Mouse (Mus musculus) cerebellum, postnatal 14 days (tissue): Measurements from ENCODE around the gene Sema3c.

ENCODE experiments used
- DNase-seq, 2 experiments: peaks; one replicate each; pipeline ENCODE4 v3.0.0; 2021; ENCODE audit warnings: mixed read lengths in 2 of 2

Gene Sema3c

DNA sequence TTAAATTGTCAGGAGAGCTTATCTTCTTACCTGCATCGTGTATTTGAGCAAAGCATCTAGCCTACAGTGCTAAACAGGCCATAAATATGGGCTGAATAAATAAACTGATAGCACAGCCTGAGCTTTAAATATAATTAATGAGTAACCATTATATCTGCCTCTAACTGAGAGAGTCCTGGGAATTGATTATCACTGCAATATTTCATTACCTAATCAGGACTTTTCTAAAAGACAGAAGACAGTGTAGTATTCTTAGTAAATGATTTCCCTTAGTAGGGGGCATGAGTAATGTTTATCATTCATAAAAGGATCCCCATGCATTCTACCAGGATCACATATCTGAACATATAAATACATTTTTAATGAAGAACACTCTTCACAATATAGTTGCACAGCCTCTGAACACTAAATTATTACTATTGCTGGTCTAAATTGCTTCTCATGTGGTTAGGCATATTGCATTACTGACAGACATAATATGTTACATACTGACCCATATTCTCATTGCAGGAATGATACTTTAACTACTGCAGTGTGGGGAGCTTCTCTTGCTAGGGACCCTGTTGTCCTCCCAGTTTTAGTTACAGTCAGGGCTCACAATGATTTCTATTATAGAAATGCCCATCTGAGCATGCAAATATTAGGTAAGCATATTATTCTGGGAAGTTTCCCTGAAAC, 74.9 kb downstream of the Sema3c start:
- no peak for DNase-seq

DNA sequence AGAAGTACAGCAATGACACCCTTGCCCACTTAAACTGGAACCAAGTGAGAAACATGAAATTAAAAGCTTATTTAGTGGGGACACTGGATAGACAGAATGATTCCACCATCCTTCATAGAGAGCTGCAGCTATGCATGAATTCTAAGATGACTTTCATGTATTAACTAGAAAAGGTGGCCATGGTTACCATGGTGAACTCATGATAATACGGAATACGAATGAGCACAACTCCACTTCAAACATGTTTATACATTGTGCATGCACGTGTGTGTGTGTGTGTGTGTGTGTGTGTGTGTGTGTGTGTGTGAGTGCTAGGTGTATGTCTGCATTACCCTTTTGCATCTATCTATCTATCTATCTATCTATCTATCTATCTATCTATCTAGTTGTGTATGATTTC, 87.1 kb downstream of the Sema3c start:
- no peak for DNase-seq

DNA sequence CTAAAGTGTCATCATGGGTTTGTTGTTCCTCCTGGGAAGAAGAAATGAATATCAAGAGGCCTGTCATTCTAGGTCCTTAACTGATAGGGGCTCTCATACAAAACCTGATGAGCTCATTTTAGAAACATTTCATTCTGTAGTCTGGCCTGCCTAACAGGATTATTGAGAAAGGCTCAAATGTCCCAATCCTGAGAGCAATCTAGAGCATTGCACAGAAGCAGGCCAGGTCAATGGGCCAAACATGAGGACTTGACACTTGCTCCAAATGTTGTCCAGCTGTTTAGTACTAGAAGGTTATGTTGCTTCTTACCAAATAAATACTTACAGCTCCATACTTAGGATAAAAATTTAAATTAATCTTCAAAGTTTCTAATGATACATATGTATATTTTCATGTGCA, 97.3 kb downstream of the Sema3c start:
- DNase-seq = no peak

DNA sequence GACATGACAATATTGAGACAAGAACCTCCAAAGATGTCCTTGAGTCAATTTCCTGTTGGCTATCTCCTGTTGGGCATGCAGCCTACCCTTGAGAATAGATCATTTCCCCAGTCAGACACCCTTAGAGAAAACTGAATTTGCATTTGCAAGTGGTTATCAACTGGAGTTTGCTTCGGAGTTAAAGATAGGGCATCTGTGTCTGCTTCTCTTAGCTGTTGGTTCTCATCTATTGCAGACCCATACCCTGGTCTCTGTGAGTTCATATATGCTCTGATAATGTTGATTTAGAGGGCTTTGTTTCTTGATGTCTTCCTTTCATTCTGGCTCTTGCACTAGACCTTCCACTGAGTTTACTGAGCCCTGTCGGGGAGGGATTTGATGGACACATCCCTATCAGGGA, 106.8 kb downstream of the Sema3c start:
- DNase-seq = no peak

DNA sequence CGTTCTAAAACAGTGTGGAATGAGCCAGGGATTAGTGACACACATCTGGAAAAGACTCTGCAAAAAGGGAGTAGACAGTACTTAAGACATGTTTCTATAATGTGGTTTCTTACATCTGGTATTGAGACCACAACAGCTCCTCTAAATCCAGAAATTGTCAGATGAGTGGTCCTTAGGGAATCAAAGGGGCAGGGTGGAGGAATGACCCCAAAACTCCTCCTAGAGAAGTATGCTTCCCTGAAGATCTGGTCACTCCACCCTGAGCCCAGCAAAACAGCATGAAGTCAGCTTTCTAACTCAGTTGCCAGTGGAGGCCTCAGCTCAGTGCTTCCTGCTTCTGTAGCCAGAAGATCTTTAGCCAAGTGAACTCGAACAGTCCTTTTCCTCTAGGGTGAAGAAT, 115.0 kb downstream of the Sema3c start:
- no peak for DNase-seq

DNA sequence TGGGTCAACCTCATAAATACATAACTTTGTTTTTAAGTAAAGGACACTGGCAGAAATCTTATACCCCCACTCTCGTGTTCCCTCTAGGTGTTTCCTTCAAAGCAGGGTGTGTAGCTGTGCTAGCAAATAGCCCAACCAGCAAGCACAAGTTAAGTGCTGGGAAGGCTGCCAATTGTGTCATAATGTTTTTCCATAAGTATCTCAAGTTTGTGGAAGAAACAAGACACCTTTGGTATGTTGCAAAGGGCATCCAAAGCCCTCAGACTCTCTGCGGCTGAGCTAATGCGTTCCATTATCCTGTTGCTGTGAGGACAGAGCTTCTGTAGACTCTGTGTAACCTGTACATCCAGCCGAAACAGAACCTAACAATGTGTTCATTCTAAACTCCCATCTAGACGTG, 115.5 kb downstream of the Sema3c start:
- no peak for DNase-seq

DNA sequence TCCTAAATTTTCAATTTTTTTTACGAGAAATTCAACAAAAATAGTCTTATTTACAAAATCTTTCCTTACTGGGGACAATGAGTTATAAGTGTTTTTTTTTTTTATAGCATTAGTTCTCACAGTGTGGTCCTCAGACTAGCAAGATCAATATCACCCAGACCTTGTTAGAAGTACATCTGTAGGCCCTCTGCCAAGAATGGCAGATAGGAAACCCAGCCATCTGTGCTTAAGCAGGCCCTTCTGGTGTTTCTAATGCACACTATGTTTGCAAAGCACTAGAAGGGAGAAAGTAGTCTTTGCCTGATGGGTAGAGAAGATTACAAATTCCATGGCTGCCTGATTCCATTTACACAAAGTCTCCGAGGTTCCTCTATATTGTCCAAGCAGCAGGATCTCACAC, 121.3 kb downstream of the Sema3c start:
- DNase-seq = no peak

DNA sequence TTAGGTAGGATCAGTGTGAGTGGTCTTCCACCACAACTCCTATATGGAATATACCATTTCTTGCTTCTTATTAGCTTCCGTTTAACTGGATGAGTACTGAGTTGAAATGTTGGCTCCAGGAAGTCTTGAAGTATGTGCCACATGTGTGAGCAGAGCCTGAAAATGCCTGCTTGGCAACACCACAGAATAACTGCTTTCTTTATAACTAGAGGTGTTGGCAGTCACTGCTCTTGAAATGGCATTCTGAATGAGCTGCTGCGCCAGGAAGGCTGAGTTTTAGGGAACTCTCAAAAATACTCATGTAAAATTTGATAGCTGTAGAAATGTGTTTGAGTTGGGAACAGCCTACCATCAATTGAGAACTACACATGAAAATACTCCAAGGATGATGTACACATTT, 124.8 kb downstream of the Sema3c start:
- no peak for DNase-seq

DNA sequence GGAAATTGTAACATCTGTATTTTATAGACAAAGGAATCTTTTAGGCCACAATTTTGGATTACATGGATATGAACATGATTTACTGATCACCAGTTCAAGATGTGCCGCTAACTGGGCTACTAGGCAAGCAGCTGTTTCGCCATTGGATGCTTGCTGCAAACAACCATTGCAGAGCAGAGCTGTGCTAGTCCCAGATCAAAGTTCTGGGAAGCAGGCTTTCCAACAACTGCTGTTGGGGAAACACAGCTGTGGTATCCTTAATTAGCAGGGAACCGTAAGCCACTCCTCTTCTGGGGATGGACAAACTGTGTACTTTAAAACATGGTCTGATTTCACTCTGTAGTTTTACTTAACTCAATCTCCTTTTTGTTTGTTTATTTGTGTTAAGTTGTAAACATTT, 130.1 kb downstream of the Sema3c start:
- DNase-seq = no peak

DNA sequence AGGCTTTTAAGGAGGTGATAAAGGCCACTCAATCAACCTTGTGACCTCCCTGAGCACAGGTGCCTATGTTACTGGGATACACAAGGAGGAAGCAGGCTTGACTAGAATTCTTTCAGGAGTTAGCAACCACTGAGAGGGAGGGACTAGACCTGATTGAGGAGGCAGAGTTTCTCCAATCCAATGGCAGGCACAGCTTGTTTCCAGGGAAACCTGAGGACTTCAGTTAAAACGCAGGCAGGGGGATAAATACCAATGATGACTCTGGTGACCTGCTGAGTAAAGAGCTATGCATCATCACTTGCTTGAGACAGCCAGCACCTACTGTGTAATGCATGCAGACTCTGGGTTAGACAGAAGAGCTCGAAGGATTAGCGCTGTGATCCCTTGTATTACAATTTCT, 133.0 kb downstream of the Sema3c start:
- DNase-seq = no peak

DNA sequence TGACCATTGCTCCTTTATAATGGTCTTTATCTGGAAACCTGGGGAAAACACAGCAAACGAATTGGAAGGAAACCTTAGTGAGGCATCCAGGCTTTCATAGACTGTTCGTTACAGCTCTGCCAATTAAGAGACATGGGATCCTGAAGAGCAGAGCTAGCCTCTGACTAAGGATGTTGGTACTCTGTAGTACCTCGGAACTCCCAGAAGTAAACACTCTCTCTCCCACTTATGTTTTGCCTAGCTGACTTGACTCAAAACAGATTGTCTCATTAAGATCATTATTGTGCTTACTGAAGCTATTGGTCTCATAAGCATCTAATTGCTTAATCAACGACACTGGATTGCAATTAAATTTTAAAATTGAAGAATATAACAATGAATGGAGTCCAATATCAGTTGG, 138.3 kb downstream of the Sema3c start:
- no peak for DNase-seq

DNA sequence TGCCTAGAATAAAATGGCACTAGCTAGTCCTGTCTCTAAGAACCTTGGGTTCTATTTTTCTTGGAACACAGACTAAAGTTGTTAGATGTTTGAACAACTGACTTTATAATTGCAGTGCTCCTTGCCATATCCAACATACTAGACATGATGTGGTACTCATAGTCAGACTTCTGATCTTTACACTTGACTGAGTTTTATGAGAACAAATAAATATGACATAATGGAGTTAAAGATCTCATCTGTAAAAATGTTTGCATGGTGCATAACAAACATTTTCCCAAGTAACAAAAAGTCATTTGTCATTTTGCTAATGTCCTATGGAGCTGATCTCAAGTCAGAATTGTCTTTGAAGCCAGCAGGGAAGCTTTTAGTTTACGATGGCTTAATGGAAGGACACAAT, 141.1 kb downstream of the Sema3c start:
- no peak for DNase-seq

DNA sequence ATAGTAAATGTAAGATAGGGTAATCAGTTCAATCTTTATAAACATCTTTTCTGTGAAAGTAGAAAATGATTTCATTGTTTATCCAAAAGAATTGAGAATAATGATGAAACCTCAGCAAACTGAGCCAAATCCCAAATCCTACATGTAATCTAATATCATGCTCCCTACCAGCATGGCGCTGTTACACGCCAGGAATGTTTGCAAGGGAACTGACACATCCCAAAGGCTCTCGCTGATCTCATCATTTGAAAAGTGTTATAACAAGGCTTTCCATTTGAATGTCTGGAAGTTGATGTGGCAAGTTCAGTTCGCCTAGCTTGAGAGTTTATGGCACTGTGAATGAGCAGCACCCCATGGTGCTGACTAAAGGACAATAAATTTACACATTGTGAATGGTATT, 145.9 kb downstream of the Sema3c start:
- DNase-seq = no peak

DNA sequence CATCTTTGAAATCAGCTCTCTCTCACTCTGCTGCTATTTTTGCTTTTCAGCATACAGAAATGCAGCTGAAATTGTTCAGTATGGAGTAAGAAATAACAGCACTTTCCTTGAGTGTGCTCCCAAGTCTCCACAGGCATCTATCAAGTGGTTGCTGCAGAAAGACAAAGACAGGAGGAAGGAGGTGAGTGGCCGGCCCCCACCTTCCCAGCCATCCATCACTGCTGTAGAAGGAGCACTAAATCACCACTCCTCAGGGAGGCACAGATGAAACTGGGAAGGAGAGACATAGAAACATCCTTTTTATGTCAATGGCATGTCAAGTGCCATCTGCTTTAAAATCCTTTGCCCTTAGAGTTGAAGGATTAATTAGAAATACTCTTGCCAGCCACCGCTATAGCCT, 149.9 kb downstream of the Sema3c start:
- DNase-seq = no peak

DNA sequence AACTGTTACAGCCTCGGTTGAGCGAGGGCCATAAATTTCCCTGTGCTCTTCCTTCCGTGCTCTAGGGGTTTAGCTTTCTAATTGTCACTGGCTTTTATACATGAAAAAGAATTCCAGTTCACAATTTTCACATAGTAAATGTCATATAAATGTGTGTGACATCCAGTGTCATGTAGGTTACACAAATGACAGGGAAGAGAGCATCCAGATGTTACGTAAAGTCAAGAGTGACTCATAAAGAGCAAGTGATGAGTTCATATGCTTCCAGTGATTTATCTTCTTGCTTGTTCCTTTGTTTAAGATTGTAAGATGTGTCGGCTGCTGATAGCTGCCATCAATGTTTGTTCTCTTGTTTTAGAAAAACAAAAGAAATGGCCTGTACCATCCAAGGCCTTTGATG, 154.0 kb downstream of the Sema3c start:
- DNase-seq = no peak

DNA sequence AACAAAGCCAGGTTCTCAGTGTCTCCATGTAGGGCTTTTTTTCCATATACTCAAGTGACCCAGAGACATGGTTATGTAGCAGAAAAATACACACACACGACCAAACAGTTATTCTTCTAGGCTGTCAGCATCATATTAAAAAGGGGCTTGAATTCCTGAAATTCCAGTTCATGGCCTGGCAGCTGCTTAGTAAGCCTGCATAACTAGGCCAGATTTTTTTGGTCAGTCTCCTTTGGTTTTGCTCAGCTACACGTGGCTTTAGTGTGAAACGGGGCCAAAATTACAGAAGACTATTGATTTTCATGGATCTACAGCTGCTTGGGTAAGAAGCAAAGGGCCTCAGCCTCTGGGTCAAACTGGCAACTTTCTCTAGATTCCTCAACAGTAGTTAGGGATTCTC, 165.7 kb downstream of the Sema3c start:
- no peak for DNase-seq

DNA sequence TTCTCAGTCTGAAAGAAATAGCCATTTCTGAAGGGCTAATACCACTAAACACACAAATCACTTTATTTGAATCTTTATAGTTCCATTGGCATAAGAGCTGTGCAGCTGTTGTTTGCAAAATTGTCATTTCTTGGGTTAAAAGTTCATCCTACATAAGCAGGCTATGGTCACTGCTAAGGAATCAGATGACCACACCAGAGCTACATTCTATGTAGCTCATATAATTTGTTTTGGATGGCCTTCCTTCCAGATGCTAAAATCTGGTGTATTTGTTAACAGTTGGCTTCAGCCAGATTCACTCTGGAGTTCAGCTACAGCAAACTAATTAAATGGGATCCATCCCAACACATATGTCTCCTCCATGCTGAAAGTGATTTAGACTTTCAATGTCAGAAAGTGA, 172.4 kb downstream of the Sema3c start:
- DNase-seq = no peak

DNA sequence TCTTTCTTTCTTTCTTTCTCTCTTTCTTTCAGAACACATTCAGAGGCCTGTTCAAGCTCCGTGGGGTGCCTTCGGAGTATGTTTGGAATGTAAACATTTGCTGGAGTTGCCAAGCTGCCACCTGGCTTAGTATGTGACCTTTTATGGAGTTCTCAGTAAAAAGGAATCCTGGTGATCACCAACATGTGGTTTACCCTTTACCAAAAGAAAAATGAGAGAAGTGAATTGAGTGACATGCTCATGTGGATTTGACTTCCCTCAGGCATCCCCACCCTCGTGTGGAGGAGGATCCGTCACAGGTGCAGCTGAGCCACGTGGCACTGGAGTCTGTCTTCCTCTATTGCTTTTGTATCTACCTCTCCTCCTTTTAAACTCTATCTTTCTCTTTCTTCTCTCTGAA, 173.1 kb downstream of the Sema3c start:
- DNase-seq = no peak

DNA sequence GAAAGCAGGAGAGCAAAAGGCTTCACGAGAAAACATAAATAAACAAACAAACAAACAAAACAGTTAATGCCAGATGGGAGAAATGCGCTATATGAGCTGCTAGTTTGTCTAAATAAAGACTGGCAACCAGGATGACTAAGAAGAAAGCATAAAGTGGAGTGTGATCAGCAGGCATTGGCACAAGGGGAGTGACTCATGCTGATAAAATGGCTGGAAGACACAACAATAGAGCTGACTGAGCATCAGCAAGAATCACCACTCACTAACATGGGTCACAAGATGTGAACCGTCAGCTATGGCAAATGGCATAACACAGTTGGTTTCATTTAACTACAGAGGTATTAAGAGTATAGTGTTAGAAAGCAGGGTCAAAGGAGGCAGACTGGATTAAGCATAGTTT, 174.2 kb downstream of the Sema3c start:
- no peak for DNase-seq

DNA sequence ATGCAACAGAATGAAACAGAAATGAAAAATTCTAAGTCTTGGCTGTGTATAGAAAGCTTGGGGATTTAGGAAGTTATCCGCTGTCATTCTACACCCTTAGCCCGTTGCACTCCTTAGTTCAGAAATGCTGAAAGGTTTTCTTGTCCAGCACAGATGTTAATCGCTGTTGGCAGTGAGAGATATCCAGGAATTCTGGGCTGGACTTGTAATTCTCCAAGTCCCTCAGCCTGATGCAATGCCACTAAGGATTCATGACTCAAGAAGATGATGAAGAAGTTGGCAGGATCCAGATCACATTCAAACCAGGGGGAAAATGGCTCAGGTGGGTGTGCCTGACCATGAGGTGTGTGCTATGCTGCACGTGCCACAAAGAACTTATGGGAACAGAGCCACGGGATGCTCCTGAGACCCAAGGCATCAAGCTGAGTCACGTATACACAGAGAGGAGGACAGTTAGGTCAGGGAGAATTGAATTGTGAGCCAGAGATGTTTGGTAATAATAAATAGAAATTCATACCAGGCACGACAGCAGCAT, 179.5 kb downstream of the Sema3c start:
- no peak for DNase-seq

DNA sequence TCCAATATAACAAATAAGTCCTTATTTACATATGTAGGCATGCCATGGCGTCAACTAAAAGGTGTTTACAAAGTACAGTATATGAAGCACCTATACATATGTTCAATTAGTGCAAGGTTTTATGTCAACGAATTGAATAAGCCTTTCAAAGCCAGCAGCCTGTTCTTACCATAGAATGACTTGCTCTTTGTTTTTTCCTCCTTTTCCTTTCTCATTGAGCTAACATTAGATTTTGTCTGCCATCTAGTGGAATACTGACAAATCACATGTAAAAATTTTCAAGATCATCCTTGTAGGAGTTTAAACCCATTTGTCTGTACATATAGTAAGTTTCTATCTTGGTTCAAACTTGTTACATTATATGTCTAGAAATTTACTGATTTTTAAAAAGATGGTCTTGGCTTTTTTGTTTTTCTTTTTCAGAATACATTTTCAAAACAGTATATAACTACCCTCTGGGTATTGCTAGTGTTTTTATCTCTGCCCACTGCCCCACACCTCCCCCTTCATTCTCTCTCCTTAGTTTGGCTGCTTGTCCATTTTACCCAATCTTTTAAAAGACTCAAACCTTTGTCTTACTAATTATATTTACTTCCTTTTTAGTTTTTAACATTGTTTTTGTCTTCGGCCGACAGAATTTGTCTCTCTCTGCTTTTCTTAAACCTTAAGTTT, 192.1 kb downstream of the Sema3c start:
- DNase-seq = peak in 1 of 2 experiments; percentile 28

DNA sequence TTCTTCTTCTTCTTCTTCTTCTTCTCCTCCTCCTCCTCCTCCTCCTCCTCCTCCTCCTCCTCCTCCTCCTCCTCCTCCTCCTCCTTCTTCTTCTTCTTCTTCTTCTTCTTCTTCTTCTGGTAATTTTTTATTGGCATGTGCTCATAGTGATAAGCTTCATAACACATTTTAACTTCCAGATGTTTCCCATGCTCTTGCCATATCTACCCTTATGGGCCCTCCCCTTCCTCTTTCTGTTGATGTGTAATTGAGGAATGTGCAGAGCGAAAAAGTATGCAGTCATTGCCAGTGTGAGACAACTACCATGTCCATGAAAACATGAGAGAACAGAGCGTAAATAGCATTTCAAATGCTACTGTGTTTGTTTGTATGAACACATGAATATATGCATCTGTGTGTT, 196.2 kb downstream of the Sema3c start:
- no peak for DNase-seq

DNA sequence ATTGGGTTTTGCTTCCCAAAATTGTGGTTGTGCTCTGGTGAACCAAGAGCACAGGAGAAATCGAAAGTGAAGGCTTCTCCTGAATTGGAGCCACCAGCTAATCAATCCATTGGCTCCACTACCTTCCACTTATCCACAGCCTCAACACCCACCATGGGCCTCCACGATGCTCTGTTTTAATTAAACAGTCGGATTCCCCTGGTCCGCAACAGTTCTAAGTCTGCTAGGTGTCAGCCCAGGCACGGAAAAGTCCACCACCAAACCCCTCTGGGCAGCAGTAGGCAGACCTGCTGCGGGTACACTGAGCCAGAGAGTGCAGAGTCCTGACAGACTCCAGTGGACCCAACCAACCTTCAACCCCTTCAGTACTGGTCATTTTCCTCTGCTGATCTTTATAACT, 202.5 kb downstream of the Sema3c start:
- DNase-seq = peak; percentile 31 to 63
